Mouse (Mus musculus) intestine, postnatal 0 days (tissue): ENCODE results near the gene Fndc3a. TPM values are rescaled to one million over a fixed set of nuclear protein-coding genes. Genes with fewer than 3 reads are reported as not detected.
A peak's percentile ranks its signal among the peaks of the same experiment; 100 is the strongest.

ENCODE experiments used
- ATAC-seq: fragments of 200-750 bp; cut with Nextera tagmentation; 2 replicates; pipeline ENCODE4 v1.8.0; 2017; ENCODE audit warnings: mild to moderate bottlenecking, moderate TSS enrichment, moderate library complexity
- H3K27ac ChIP-seq: fragments of 300-500 bp; sonication (generic); 2 replicates; pipeline ENCODE4 v1.5.1; 2014; ENCODE audit warnings: mild to moderate bottlenecking, low read depth, low read length, moderate library complexity
- H3K27me3 ChIP-seq: fragments of 300-500 bp; sonication (generic); replicated peaks from 2 replicates; pipeline ENCODE4 v1.6.1; 2014; ENCODE audit warnings: low read length, mixed read lengths; ENCODE audit not compliant: control insufficient read depth, insufficient read depth
- H3K36me3 ChIP-seq: fragments of 300-500 bp; sonication (generic); 2 replicates; pipeline ENCODE4 v1.6.1; 2014; ENCODE audit warnings: mild to moderate bottlenecking, moderate library complexity; ENCODE audit not compliant: control insufficient read depth, insufficient read depth
- H3K4me1 ChIP-seq: fragments of 300-500 bp; sonication (generic); replicated peaks from 2 replicates; pipeline ENCODE4 v1.6.1; 2014; ENCODE audit warnings: antibody characterized with exemption, low read length, mixed read lengths; ENCODE audit not compliant: control insufficient read depth, insufficient read depth
- H3K4me2 ChIP-seq: fragments of 300-500 bp; sonication (generic); replicated peaks from 2 replicates; pipeline ENCODE4 v1.6.1; 2014; ENCODE audit warnings: low read depth, mild to moderate bottlenecking, moderate library complexity
- H3K4me3 ChIP-seq: fragments of 300-500 bp; sonication (generic); 2 replicates; pipeline ENCODE4 v1.5.1; 2014; ENCODE audit warnings: low read depth, low read length
- H3K9ac ChIP-seq: fragments of 300-500 bp; sonication (generic); 2 replicates; pipeline ENCODE4 v1.6.1; 2014; ENCODE audit warnings: mild to moderate bottlenecking, low read depth, low read length
- H3K9me3 ChIP-seq: fragments of 300-500 bp; sonication (generic); 2 replicates; pipeline ENCODE4 v1.6.1; 2016; ENCODE audit warnings: mixed run types; ENCODE audit not compliant: control insufficient read depth
- CTCF ChIP-seq: sonication (generic); IDR thresholded peaks from 2 replicates; pipeline ENCODE4 v1.5.1; 2016; ENCODE audit warnings: low read depth, mild to moderate bottlenecking, control low read depth, antibody characterized with exemption, moderate library complexity
- WGBS: fragments of 180-500 bp; shearing (Covaris S2); extraction: QIAGEN DNeasy Blood & Tissue Kit; methylation state at CpG from one replicate; pipeline ENCODE4 v1.1.7; 2014; 5-methylcytosine and 5-hydroxymethylcytosine counted together
- polyA plus RNA-seq: library from polyadenylated mRNA; unstranded; fragments of >200 nt; fragmentation: Nextera tagmentation; extraction: Ambion mirVana; gene quantifications from 2 replicates; pipeline ENCODE4 v1.2.1, GENCODE M21; 2015

Gene Fndc3a
- polyA plus RNA-seq, 1 experiment from 2014 or later, result 29.7 TPM

DNA sequence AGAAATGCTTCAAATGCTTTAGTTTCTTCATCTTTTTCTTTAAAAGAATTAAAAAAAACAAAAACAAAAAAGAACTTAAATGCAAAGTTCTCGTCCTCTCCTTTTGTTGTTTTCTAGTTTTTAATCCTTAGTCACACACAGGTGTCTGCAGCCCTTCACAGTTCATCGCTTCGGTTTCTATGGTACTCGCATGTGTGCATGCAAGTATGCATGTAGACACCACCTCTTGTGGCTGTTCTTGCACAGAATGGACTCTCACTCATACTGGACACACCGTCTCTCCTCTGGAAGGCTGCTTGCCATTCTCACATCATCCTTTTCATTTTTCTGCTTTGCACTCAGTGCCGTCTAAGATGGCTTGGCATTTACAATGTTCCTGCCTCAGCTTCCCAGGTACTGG is 126.8 kb downstream of the Fndc3a start:
- H3K4me1 ChIP-seq, result no peaks in the 10 kb centered on the region
- H3K4me2 ChIP-seq, result no peak overlapping the region
- no peak overlapping the region for H3K4me3 ChIP-seq
- H3K9ac ChIP-seq, result no peak overlapping the region
- H3K27ac ChIP-seq, result no peak overlapping the region
- no peak for ATAC-seq
- no peaks in the 10 kb centered on the region for H3K27me3 ChIP-seq
- WGBS, result 97% methylated on average over 6 of the region's 6 CpGs
- peaks cover 31% of the 10 kb centered on the region for H3K36me3 ChIP-seq
- H3K9me3 ChIP-seq, result no peaks in the 10 kb centered on the region
- no peak for TF ChIP-seq CTCF

DNA sequence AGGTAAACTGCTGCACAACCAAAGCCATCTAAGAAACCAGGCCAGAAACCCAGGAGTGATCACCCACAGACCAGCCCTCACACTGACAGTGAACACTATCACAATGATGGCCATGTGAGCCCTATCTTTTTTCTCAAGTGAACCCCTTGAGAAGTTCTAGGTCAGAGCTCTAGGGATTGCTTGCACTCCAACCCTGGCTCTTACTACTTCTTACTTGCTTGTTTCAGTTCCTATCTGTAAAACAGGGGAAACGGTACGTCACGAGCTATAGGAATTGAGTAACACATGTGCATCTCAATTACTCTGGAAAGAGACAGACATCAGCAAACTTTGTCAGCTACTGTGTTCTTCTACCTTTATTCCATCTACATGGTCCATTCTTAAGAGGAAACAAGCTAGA is 128.8 kb downstream of the Fndc3a start:
- H3K9ac ChIP-seq, result no peak overlapping the region
- H3K4me3 ChIP-seq, result no peak overlapping the region
- no peak for ATAC-seq
- no peak overlapping the region for H3K4me2 ChIP-seq
- no peak overlapping the region for H3K27ac ChIP-seq
- H3K9me3 ChIP-seq, result no peaks in the 10 kb centered on the region
- H3K36me3 ChIP-seq, result peaks cover 24% of the 10 kb centered on the region
- WGBS, result 89% methylated on average over 3 of the region's 3 CpGs
- H3K27me3 ChIP-seq, result no peaks in the 10 kb centered on the region
- no peak for TF ChIP-seq CTCF
- H3K4me1 ChIP-seq, result no peaks in the 10 kb centered on the region

DNA sequence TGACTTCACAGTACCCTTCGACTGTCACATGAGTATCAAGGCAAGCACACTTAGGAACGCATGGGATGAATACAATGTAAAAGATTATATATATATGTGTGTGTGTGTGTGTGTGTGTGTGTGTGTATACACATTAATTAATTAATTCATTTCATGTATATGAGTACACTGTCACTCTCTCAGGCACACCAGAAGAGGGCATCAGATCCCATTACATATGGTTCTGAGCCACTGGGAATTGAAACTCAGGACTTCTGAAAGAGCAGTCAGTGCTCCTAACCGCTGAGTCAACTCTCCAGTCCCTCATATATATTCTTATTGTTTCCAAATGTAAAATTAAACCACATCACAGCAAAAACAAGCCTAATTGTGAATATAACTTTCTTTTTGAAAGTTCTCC is 133.5 kb downstream of the Fndc3a start:
- TF ChIP-seq CTCF, result peak; percentile 46
- no peak for ATAC-seq
- Histone ChIP-seq H3K4me1 (no peaks in the 10 kb centered on the region), H3K27ac (no peak overlapping the region), H3K27me3 (no peaks in the 10 kb centered on the region), H3K4me2 (no peak overlapping the region), H3K9me3 (no peaks in the 10 kb centered on the region), H3K9ac (no peak overlapping the region), H3K36me3 (peaks cover 45% of the 10 kb centered on the region), H3K4me3 (no peak overlapping the region)
- 93% methylated on average over 3 of the region's 3 CpGs for WGBS

DNA sequence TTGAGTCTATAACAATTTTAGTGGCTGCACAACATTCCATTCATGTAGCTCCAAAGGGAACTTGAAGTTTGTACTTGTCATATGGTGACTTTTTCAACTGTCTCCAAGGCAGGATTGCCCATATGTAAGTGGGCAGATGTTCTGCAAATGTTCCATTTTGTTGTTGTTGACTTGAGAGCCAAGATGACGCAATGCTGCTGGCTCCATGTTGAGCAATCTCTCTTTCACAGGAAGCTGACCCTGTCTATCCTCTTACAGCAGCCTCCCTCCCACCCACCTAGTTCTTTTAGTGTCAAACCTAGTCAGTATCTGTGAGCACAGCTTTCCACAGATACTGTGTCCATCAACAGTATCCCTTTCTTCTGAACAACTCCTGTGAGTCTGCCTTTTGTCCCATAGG is 145.9 kb downstream of the Fndc3a start:
- ATAC-seq, result no peak
- TF ChIP-seq CTCF, result no peak

DNA sequence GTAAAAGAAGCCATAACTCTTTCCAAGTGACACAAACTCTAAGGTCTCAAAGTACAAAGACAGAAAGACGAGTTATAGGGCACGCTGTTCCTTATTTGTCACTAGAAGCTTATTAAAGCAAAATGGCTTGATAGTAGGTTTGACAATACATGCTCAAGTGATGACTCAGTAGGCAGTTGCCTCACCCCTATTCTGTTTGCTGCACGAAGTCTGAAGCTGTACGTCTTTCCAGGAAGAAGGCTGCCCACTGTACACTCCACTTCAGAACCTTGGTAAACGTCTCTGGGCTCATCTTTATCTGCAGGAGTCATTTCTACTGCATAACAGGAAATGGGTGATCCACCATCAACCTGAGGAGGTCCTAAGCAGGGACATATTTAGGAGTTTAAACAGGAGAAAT is 151.0 kb downstream of the Fndc3a start:
- no peak overlapping the region for H3K4me3 ChIP-seq
- H3K27ac ChIP-seq, result no peak overlapping the region
- 56% methylated on average over 5 of the region's 5 CpGs for WGBS
- H3K9ac ChIP-seq, result no peak overlapping the region
- TF ChIP-seq CTCF, result no peak
- H3K4me2 ChIP-seq, result no peak overlapping the region
- H3K9me3 ChIP-seq, result no peaks in the 10 kb centered on the region
- no peaks in the 10 kb centered on the region for H3K27me3 ChIP-seq
- peak; percentile 63 for ATAC-seq
- H3K36me3 ChIP-seq, result peaks cover 59% of the 10 kb centered on the region
- no peaks in the 10 kb centered on the region for H3K4me1 ChIP-seq

More for the DNA sequence above, 145.9 kb downstream of the Fndc3a start:
- Histone ChIP-seq H3K36me3 (peaks cover 48% of the 10 kb centered on the region), H3K4me1 (no peaks in the 10 kb centered on the region), H3K4me3 (no peak overlapping the region), H3K4me2 (no peak overlapping the region), H3K9me3 (no peaks in the 10 kb centered on the region), H3K27ac (0 out of 2 replicates have a peak overlapping the region, but pooled peaks have one; percentile 15), H3K27me3 (no peaks in the 10 kb centered on the region), H3K9ac (no peak overlapping the region)
- WGBS, result 78% methylated on average over 1 of the region's 1 CpGs

DNA sequence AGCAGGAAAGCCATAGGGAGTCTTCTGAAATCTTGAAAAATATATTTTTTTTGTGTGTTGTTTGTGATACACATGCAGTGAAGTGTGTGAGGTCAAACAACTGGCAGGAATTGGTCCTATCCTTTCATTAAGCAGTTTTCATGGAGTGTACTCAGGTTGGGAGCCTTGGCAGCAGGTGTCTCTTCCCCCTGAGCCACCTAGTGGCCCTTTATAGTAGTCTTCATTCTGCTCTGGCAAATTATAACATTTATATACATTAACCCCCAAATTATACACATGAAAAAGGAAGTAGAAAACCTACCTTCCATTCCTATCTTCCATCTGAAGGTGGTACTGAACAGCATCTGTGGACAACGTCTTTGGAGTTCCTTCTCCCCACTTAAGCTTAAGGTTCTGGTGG is 154.0 kb downstream of the Fndc3a start:
- H3K9ac ChIP-seq, result no peak overlapping the region
- H3K27me3 ChIP-seq, result no peaks in the 10 kb centered on the region
- ATAC-seq, result no peak
- peaks cover 73% of the 10 kb centered on the region for H3K36me3 ChIP-seq
- no peaks in the 10 kb centered on the region for H3K9me3 ChIP-seq
- no peak overlapping the region for H3K4me2 ChIP-seq
- H3K27ac ChIP-seq, result no peak overlapping the region
- peak; percentile 49 for TF ChIP-seq CTCF
- H3K4me1 ChIP-seq, result no peaks in the 10 kb centered on the region
- 76% methylated on average over 1 of the region's 1 CpGs for WGBS
- H3K4me3 ChIP-seq, result no peak overlapping the region
